Mouse (Mus musculus) ES-E14 (cell line): ENCODE data around the gene 4930518I15Rik. TPM values are rescaled to one million over a fixed set of nuclear protein-coding genes. Genes with fewer than 3 reads are reported as not detected.
A peak's percentile ranks its signal among the peaks of the same experiment; 100 is the strongest.

Source experiments
- DNase-seq: peaks from one replicate; pipeline ENCODE4 v3.0.0-alpha.2; 2013; ENCODE audit warnings: low read depth, low spot score
- H3K27ac ChIP-seq: 2 replicates; pipeline ENCODE4 v1.5.1; 2012; ENCODE audit warnings: low read depth, mild to moderate bottlenecking, low read length, moderate library complexity, mixed read lengths; ENCODE audit not compliant: poor library complexity, insufficient read depth, severe bottlenecking
- H3K36me3 ChIP-seq: 2 replicates; pipeline ENCODE4 v1.6.1; 2012; ENCODE audit warnings: mild to moderate bottlenecking, low read length, moderate library complexity, mixed read lengths; ENCODE audit not compliant: control insufficient read depth, poor library complexity, insufficient read depth, severe bottlenecking
- H3K4me1 ChIP-seq, 2 experiments: fragments of 150-350 bp in 1 of 2; sonication (generic) in 1 of 2; 2 replicates each; pipeline ENCODE4 v1.6.1; 2012; ENCODE audit warnings: low read length in 2 of 2, mild to moderate bottlenecking in 1 of 2, mixed read lengths in 1 of 2; ENCODE audit not compliant: control insufficient read depth in 2 of 2, insufficient read depth in 2 of 2, poor library complexity in 1 of 2
- H3K4me3 ChIP-seq, 2 experiments: fragments of 150-350 bp in 1 of 2; sonication (generic) in 1 of 2; 2 replicates each; pipeline ENCODE4 v1.5.1; 2012; ENCODE audit warnings: low read length in 2 of 2, low read depth in 1 of 2, mild to moderate bottlenecking in 1 of 2, mixed read lengths in 1 of 2; ENCODE audit not compliant: insufficient read depth in 1 of 2, poor library complexity in 1 of 2, severe bottlenecking in 1 of 2
- H3K9ac ChIP-seq: 2 replicates; pipeline ENCODE4 v1.6.1; 2012; ENCODE audit warnings: low read depth, mild to moderate bottlenecking, low read length, mixed read lengths; ENCODE audit not compliant: poor library complexity, insufficient read depth, severe bottlenecking
- H3K9me3 ChIP-seq: fragments of 150-350 bp; sonication (generic); 2 replicates; pipeline ENCODE4 v1.6.1; 2012; ENCODE audit warnings: low read depth, mild to moderate bottlenecking, low read length; ENCODE audit not compliant: control insufficient read depth, insufficient read depth
- CHD2 ChIP-seq: IDR thresholded peaks from 2 replicates; pipeline ENCODE4 v1.6.1; 2014; ENCODE audit warnings: mild to moderate bottlenecking, low read depth, low read length, inconsistent platforms
- HCFC1 ChIP-seq: IDR thresholded peaks from 2 replicates; pipeline ENCODE4 v1.6.1; 2012; ENCODE audit warnings: low read length, inconsistent platforms, borderline replicate concordance; ENCODE audit not compliant: insufficient read depth
- MAFK ChIP-seq: IDR thresholded peaks from 2 replicates; pipeline ENCODE4 v1.6.1; 2014; ENCODE audit warnings: mild to moderate bottlenecking, low read depth, low read length, inconsistent platforms; ENCODE audit not compliant: insufficient read depth
- ZC3H11A ChIP-seq: IDR thresholded peaks from 2 replicates; pipeline ENCODE4 v1.6.1; 2012; ENCODE audit warnings: low read depth, mild to moderate bottlenecking, inconsistent platforms, low read length, borderline replicate concordance
- ZNF384 ChIP-seq: IDR thresholded peaks from 2 replicates; pipeline ENCODE4 v1.6.1; 2012; ENCODE audit warnings: low read depth, low read length, inconsistent platforms
- in situ Hi-C, 2 experiments: fragments of 600-800 bp; cut with MboI; formaldehyde crosslinking; loops; one replicate each; pipeline ENCODE4 v1.15.1; 2025; ENCODE audit warnings: low sequenced_read_pairs in 2 of 2, inconsistent platforms in 1 of 2; ENCODE audit not compliant: unreplicated experiment in 2 of 2
- total RNA-seq: library from RNA; depleted of rRNA; stranded (reverse); fragments of 300-350 nt; gene quantifications from 2 replicates; pipeline ENCODE4 v1.2.3, GENCODE M21; 2012; rRNA removed

The 4930518I15Rik gene
- total RNA-seq, 1 experiment = 0.89 TPM

GRCm38 (mm10) chr2:156810716-156811115 is 47.0 kb downstream of the 4930518I15Rik start:
- no peak overlapping the region for H3K27ac ChIP-seq
- H3K4me3 ChIP-seq = no peak overlapping the region
- no peak overlapping the region for H3K9ac ChIP-seq
- H3K4me1 ChIP-seq = peaks cover 2 to 10% of the 10 kb centered on the region in 2 experiments; a peak in 2 of 4 replicates
- H3K36me3 ChIP-seq = no peaks in the 10 kb centered on the region
- no peaks in the 10 kb centered on the region for H3K9me3 ChIP-seq
- TF ChIP-seq ZNF384 (no peak), MAFK (no peak), CHD2 (no peak), ZC3H11A (no peak), HCFC1 (no peak)
- no peak for DNase-seq
- in situ Hi-C loops = no loop called here

GRCm38 (mm10) chr2:156809579-156809978 is 48.2 kb downstream of the 4930518I15Rik start:
- Histone ChIP-seq H3K4me3 (no peak overlapping the region), H3K9ac (peak overlapping the region; percentile 37; the same call in 1 of the 2 replicates), H3K4me1 (no peaks in the 10 kb centered on the region), H3K9me3 (no peaks in the 10 kb centered on the region), H3K27ac (no peak overlapping the region), H3K36me3 (no peaks in the 10 kb centered on the region)
- in situ Hi-C loops = no loop called here
- TF ChIP-seq MAFK = no peak
- TF ChIP-seq HCFC1 = no peak
- TF ChIP-seq ZC3H11A = peak; percentile 34; the same call in 1 of the 2 replicates
- TF ChIP-seq CHD2 = no peak
- no peak for TF ChIP-seq ZNF384
- peak; percentile 81 for DNase-seq

- in situ Hi-C loops = no loop called here
- Histone ChIP-seq H3K4me1 (no peaks in the 10 kb centered on the region; a peak in 1 of 4 replicates), H3K36me3 (no peaks in the 10 kb centered on the region), H3K4me3 (no peak overlapping the region), H3K27ac (no peak overlapping the region), H3K9me3 (no peaks in the 10 kb centered on the region), H3K9ac (no peak overlapping the region)
- TF ChIP-seq ZC3H11A (no peak), MAFK (no peak), ZNF384 (no peak), CHD2 (no peak), HCFC1 (no peak)
- no peak for DNase-seq
These were observed 50.9 kb downstream of the 4930518I15Rik start for GRCm38 (mm10) chr2:156806886-156807285.

Other genes starting within 250 kb of the 4930518I15Rik start
- gene Dlgap4, start 244.2 kb downstream of the 4930518I15Rik start, total RNA-seq = 18.7 and 28.8 TPM in 2 replicates
- gene Myl9, start 82.5 kb downstream of the 4930518I15Rik start, total RNA-seq = 30.7 and 77.7 TPM in 2 replicates
- gene Tgif2, start 17.9 kb downstream of the 4930518I15Rik start, total RNA-seq = 32.2 and 35.5 TPM in 2 replicates
- gene Rab5if, start 5.2 kb upstream of the 4930518I15Rik start, total RNA-seq = 216 and 219 TPM in 2 replicates
- gene Sla2, start 29.2 kb upstream of the 4930518I15Rik start, total RNA-seq = 5.2 and 5.3 TPM in 2 replicates
- 8.3 and 13.1 TPM in 2 replicates for gene Ndrg3, start 134.1 kb upstream of the 4930518I15Rik start, total RNA-seq
- gene Dsn1, start 149.2 kb upstream of the 4930518I15Rik start, total RNA-seq = 25.2 and 27.9 TPM in 2 replicates
- 11.8 and 12.8 TPM in 2 replicates for gene Soga1, start 221.3 kb upstream of the 4930518I15Rik start, total RNA-seq
- gene Tldc2, start 229.1 kb upstream of the 4930518I15Rik start, total RNA-seq = not detected in 2 replicates